Mouse (Mus musculus): ENCODE data around the gene Slc16a4.

GRCm38 (mm10) chr3:107326442-107326841 is 35.4 kb downstream of the Slc16a4 start:
- no peak for TF ChIP-seq CTCF (conservative IDR thresholded peaks at IDR 0.05; ENCODE audit: insufficient read depth, insufficient read length, low read depth, low read length)
- no peak for TF ChIP-seq POLR2A (IDR thresholded peaks at IDR 0.05; ENCODE audit: low read depth, low read length)
